Mouse (Mus musculus) liver, embryonic 18 days (tissue): ENCODE measurements around the gene 4930474N05Rik. TPM values are rescaled to one million over a fixed set of nuclear protein-coding genes. Genes with fewer than 3 reads are reported as not detected.

Source experiments
- polyA plus RNA-seq: library from polyadenylated mRNA; depleted of rRNA; stranded (reverse); fragments of >200 nt; gene quantifications from 2 replicates; pipeline ENCODE4 v1.2.3, GENCODE M21; 2012; rRNA removed

4930474N05Rik gene
- polyA plus RNA-seq: not detected in 2 replicates

GRCm38 (mm10) chr14:36094617-36095016 is at the start of gene 4930474N05Rik:
4930474N05Rik (plus strand) TSS chr14:36094917.

